Mouse (Mus musculus): Measurements from ENCODE around the gene Rd3l. TPM values are rescaled to one million over a fixed set of nuclear protein-coding genes. Genes with fewer than 3 reads are reported as not detected.

Gene Rd3l
- polyA plus RNA-seq, 1 experiment: 1.3 TPM

DNA sequence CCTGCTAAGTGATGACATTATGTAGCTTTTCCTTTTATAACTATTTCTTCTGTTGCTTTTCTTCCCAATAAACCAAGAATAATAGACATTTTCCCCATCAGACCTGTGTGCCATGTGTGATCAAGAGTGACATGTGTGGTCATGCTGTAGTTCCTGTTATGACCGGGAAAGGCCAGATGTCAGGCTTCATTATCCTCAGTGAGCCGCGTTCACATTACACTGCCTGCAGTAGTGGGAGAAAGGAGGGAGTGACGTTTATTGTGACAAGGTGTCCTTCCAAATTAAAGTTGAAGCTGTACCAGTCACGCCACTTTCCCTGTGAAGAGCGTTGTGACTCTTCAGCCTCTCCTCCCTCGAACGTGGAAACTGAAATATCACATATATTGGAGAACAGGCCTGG, 714 bp upstream of the Rd3l start:
- H3K4me3 ChIP-seq (replicated peaks; ENCODE audit: insufficient read depth, low read depth, low read length): no peak overlapping the region
- no peaks in the 10 kb centered on the region for H3K4me1 ChIP-seq (ENCODE audit: control insufficient read depth, insufficient read depth, low read length)
- H3K27me3 ChIP-seq (ENCODE audit: control insufficient read depth, insufficient read depth, low read length): no peaks in the 10 kb centered on the region
- no peak overlapping the region for H3K27ac ChIP-seq (ENCODE audit: insufficient read depth, low read length)
- no peak for DNase-seq
- 58% methylated on average over 8 of the region's 8 CpGs for WGBS
- TF ChIP-seq CTCF (IDR thresholded peaks at IDR 0.05; ENCODE audit: borderline replicate concordance, insufficient read depth, low read depth, low read length) (no peak), POLR2A (IDR thresholded peaks at IDR 0.05; ENCODE audit: borderline replicate concordance, insufficient read depth, low read length) (no peak)

GRCm38 (mm10) chr12:111978274-111978673, 2.8 kb downstream of the Rd3l start:
- Histone ChIP-seq H3K27ac (ENCODE audit: insufficient read depth, low read length) (no peak overlapping the region), H3K4me3 (replicated peaks; ENCODE audit: insufficient read depth, low read depth, low read length) (no peak overlapping the region), H3K27me3 (ENCODE audit: control insufficient read depth, insufficient read depth, low read length) (no peaks in the 10 kb centered on the region), H3K4me1 (ENCODE audit: control insufficient read depth, insufficient read depth, low read length) (no peaks in the 10 kb centered on the region)
- WGBS: 73% methylated on average over 6 of the region's 6 CpGs
- no peak for DNase-seq
- TF ChIP-seq POLR2A (IDR thresholded peaks at IDR 0.05; ENCODE audit: borderline replicate concordance, insufficient read depth, low read length) (no peak), CTCF (IDR thresholded peaks at IDR 0.05; ENCODE audit: borderline replicate concordance, insufficient read depth, low read depth, low read length) (no peak)

DNA sequence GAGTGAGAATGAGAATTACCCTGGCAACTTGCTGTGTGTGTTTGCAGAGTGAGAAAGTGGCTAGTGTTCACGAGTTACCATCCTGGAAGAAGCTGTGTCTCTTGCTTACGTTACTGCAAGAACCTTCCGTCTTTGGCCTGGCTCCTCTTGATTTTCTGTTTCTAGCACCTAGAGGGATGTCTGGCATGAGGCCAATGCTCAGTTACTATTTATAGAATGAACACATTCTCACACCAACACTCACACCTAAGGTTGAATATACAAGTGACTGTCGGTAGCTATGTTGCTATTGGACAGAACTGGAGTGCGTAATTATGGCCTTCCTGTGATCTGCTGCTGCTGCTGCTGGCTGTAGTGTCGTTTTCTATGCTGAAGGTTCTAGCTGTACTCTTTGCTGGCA, 4.0 kb downstream of the Rd3l start:
- Histone ChIP-seq H3K4me1 (ENCODE audit: control insufficient read depth, insufficient read depth, low read length) (no peaks in the 10 kb centered on the region), H3K27me3 (ENCODE audit: control insufficient read depth, insufficient read depth, low read length) (no peaks in the 10 kb centered on the region), H3K4me3 (replicated peaks; ENCODE audit: insufficient read depth, low read depth, low read length) (no peak overlapping the region), H3K27ac (ENCODE audit: insufficient read depth, low read length) (no peak overlapping the region)
- WGBS: 32% methylated on average over 6 of the region's 6 CpGs
- DNase-seq: no peak
- TF ChIP-seq CTCF (IDR thresholded peaks at IDR 0.05; ENCODE audit: borderline replicate concordance, insufficient read depth, low read depth, low read length): no peak
- TF ChIP-seq POLR2A (IDR thresholded peaks at IDR 0.05; ENCODE audit: borderline replicate concordance, insufficient read depth, low read length): no peak

- 75% methylated on average over 6 of the region's 6 CpGs for WGBS
- Histone ChIP-seq H3K4me3 (replicated peaks; ENCODE audit: insufficient read depth, low read depth, low read length) (no peak overlapping the region), H3K27me3 (ENCODE audit: control insufficient read depth, insufficient read depth, low read length) (no peaks in the 10 kb centered on the region), H3K4me1 (ENCODE audit: control insufficient read depth, insufficient read depth, low read length) (no peaks in the 10 kb centered on the region), H3K27ac (ENCODE audit: insufficient read depth, low read length) (no peak overlapping the region)
- DNase-seq: no peak
- TF ChIP-seq POLR2A (IDR thresholded peaks at IDR 0.05; ENCODE audit: borderline replicate concordance, insufficient read depth, low read length): no peak
- TF ChIP-seq CTCF (IDR thresholded peaks at IDR 0.05; ENCODE audit: borderline replicate concordance, insufficient read depth, low read depth, low read length): no peak
Measured at GRCm38 (mm10) chr12:111974578-111974977, 6.5 kb downstream of the Rd3l start.

GRCm38 (mm10) chr12:111972504-111972903, 8.6 kb downstream of the Rd3l start:
- Histone ChIP-seq H3K27me3 (ENCODE audit: control insufficient read depth, insufficient read depth, low read length) (no peaks in the 10 kb centered on the region), H3K4me1 (ENCODE audit: control insufficient read depth, insufficient read depth, low read length) (no peaks in the 10 kb centered on the region), H3K27ac (ENCODE audit: insufficient read depth, low read length) (no peak overlapping the region), H3K4me3 (replicated peaks; ENCODE audit: insufficient read depth, low read depth, low read length) (no peak overlapping the region)
- WGBS: 86% methylated on average over 10 of the region's 10 CpGs
- TF ChIP-seq CTCF (IDR thresholded peaks at IDR 0.05; ENCODE audit: borderline replicate concordance, insufficient read depth, low read depth, low read length): no peak
- no peak for TF ChIP-seq POLR2A (IDR thresholded peaks at IDR 0.05; ENCODE audit: borderline replicate concordance, insufficient read depth, low read length)
- no peak for DNase-seq

- no peak within 1 kb of the TSS for H3K4me3 ChIP-seq (replicated peaks; ENCODE audit: insufficient read depth, low read depth, low read length)
- TF ChIP-seq POLR2A (IDR thresholded peaks at IDR 0.05; ENCODE audit: borderline replicate concordance, insufficient read depth, low read length): no peak
- no peak for TF ChIP-seq CTCF (IDR thresholded peaks at IDR 0.05; ENCODE audit: borderline replicate concordance, insufficient read depth, low read depth, low read length)
- no peaks in the 10 kb centered on the region for H3K27me3 ChIP-seq (ENCODE audit: control insufficient read depth, insufficient read depth, low read length)
- H3K4me1 ChIP-seq (ENCODE audit: control insufficient read depth, insufficient read depth, low read length): no peaks in the 10 kb centered on the region
- WGBS: 83% methylated on average over 18 of the region's 18 CpGs
- no peak within 1 kb of the TSS for H3K27ac ChIP-seq (ENCODE audit: insufficient read depth, low read length)
- no peak for DNase-seq
Measured at GRCm38 (mm10) chr12:111971231-111971686, 9.9 kb downstream of the Rd3l start, which contains the start of gene Tdrd9. Tdrd9 (plus strand) TSS chr12:111971559.

DNA sequence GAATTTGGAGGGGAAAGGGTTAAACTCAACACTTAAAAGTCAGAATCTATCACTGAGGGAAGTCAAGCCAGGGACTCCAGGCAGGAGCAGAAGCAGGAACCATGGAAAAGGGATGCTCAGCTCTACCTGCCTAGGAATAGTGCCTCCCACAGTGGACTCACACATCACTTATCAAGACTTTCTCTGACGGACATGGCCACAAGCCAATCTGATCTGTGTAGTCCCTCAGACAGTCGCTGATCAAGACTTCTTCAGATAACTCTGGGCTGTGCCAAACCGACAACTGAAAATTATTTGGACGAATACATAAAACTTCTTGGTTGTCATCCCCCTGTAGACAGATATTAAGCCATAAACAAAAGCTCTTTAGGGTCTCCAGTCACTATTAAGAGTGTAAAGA, 11.0 kb downstream of the Rd3l start:
- no peaks in the 10 kb centered on the region for H3K27me3 ChIP-seq (ENCODE audit: control insufficient read depth, insufficient read depth, low read length)
- H3K27ac ChIP-seq (ENCODE audit: insufficient read depth, low read length): no peak overlapping the region
- 62% methylated on average over 4 of the region's 4 CpGs for WGBS

GRCm38 (mm10) chr12:111966683-111967173, 14.4 kb downstream of the Rd3l start, which contains the start of gene Atp5mpl:
Atp5mpl (minus strand) TSS chr12:111966977.
- TF ChIP-seq CTCF (IDR thresholded peaks at IDR 0.05; ENCODE audit: borderline replicate concordance, insufficient read depth, low read depth, low read length) (peak; percentile 79), POLR2A (IDR thresholded peaks at IDR 0.05; ENCODE audit: borderline replicate concordance, insufficient read depth, low read length) (peak; percentile 83; the same call in 1 of the 2 replicates)

More for the DNA sequence above, 11.0 kb downstream of the Rd3l start:
- Histone ChIP-seq H3K4me1 (ENCODE audit: control insufficient read depth, insufficient read depth, low read length) (peaks cover 3% of the 10 kb centered on the region), H3K4me3 (replicated peaks; ENCODE audit: insufficient read depth, low read depth, low read length) (no peak overlapping the region)
- DNase-seq: no peak
- TF ChIP-seq CTCF (IDR thresholded peaks at IDR 0.05; ENCODE audit: borderline replicate concordance, insufficient read depth, low read depth, low read length) (no peak), POLR2A (IDR thresholded peaks at IDR 0.05; ENCODE audit: borderline replicate concordance, insufficient read depth, low read length) (no peak)

More at GRCm38 (mm10) chr12:111966683-111967173, 14.4 kb downstream of the Rd3l start, which contains the start of gene Atp5mpl:
- H3K27me3 ChIP-seq (ENCODE audit: control insufficient read depth, insufficient read depth, low read length): no peaks in the 10 kb centered on the region
- peaks cover 6% of the 10 kb centered on the region for H3K4me1 ChIP-seq (ENCODE audit: control insufficient read depth, insufficient read depth, low read length)
- peak within 1 kb of the TSS; percentile 94 for H3K27ac ChIP-seq (ENCODE audit: insufficient read depth, low read length)
- DNase-seq: peak; percentile 96 to 99
- WGBS: under 1% methylated on average over 37 of the region's 37 CpGs
- peak within 1 kb of the TSS; percentile 95 for H3K4me3 ChIP-seq (replicated peaks; ENCODE audit: insufficient read depth, low read depth, low read length)

Data from cerebellum, adult 2 months (tissue).